Mouse (Mus musculus) lung, postnatal 0 days (tissue): ENCODE results near the gene Cdc42ep1. TPM values are rescaled to one million over a fixed set of nuclear protein-coding genes. Genes with fewer than 3 reads are reported as not detected.
A peak's percentile ranks its signal among the peaks of the same experiment; 100 is the strongest.

Source experiments
- ATAC-seq: fragments of 200-750 bp; cut with Nextera tagmentation; 2 replicates; pipeline ENCODE4 v1.8.0; 2017; ENCODE audit warnings: moderate library complexity
- DNase-seq: peaks from one replicate; pipeline ENCODE4 v3.0.0-alpha.2; 2016; ENCODE audit warnings: low spot score
- H3K27ac ChIP-seq: fragments of 300-500 bp; sonication (generic); 2 replicates; pipeline ENCODE4 v1.5.1; 2014; ENCODE audit warnings: antibody characterized with exemption, mild to moderate bottlenecking, low read length, mixed read lengths
- H3K27me3 ChIP-seq: fragments of 300-500 bp; sonication (generic); replicated peaks from 2 replicates; pipeline ENCODE4 v1.6.1; 2014; ENCODE audit warnings: low read length, mixed read lengths; ENCODE audit not compliant: insufficient read depth
- H3K36me3 ChIP-seq: fragments of 300-500 bp; sonication (generic); 2 replicates; pipeline ENCODE4 v1.6.1; 2014; ENCODE audit warnings: low read length, mixed read lengths; ENCODE audit not compliant: insufficient read depth
- H3K4me1 ChIP-seq: fragments of 300-500 bp; sonication (generic); 2 replicates; pipeline ENCODE4 v1.6.1; 2014; ENCODE audit warnings: antibody characterized with exemption, low read depth, low read length, mixed read lengths; ENCODE audit not compliant: insufficient read depth
- H3K4me2 ChIP-seq: fragments of 300-500 bp; sonication (generic); replicated peaks from 2 replicates; pipeline ENCODE4 v1.6.1; 2014; ENCODE audit warnings: low read depth, mild to moderate bottlenecking, low read length, moderate library complexity, mixed read lengths
- H3K4me3 ChIP-seq: fragments of 300-500 bp; sonication (generic); 2 replicates; pipeline ENCODE4 v1.5.1; 2014; ENCODE audit warnings: low read depth, low read length
- H3K9ac ChIP-seq: fragments of 300-500 bp; sonication (generic); replicated peaks from 2 replicates; pipeline ENCODE4 v1.6.1; 2014; ENCODE audit warnings: low read depth, mild to moderate bottlenecking
- H3K9me3 ChIP-seq: fragments of 300-500 bp; sonication (generic); 2 replicates; pipeline ENCODE4 v1.6.1; 2016; ENCODE audit warnings: low read length, mixed read lengths
- CTCF ChIP-seq: IDR thresholded peaks from 2 replicates; pipeline ENCODE4 v1.5.1; 2016; ENCODE audit warnings: antibody characterized with exemption, mild to moderate bottlenecking
- EP300 ChIP-seq: IDR thresholded peaks from 2 replicates; pipeline ENCODE4 v1.6.1; 2016; ENCODE audit warnings: antibody characterized with exemption, mild to moderate bottlenecking, control low read depth
- WGBS: fragments of 180-500 bp; shearing (Covaris S2); extraction: QIAGEN DNeasy Blood & Tissue Kit; methylation state at CpG from one replicate; pipeline ENCODE4 v1.1.7; 2014; 5-methylcytosine and 5-hydroxymethylcytosine counted together
- polyA plus RNA-seq: library from polyadenylated mRNA; unstranded; fragments of >200 nt; fragmentation: Nextera tagmentation; extraction: Ambion mirVana; gene quantifications from 2 replicates; pipeline ENCODE4 v1.2.1, GENCODE M21; 2015

Cdc42ep1 gene
- polyA plus RNA-seq, 1 experiment from 2014 or later, result 109 TPM

- H3K4me3 ChIP-seq, result no peak overlapping the region
- H3K9ac ChIP-seq, result no peak overlapping the region
- no peaks in the 10 kb centered on the region for H3K36me3 ChIP-seq
- H3K4me1 ChIP-seq, result peaks cover 6% of the 10 kb centered on the region; the same call in 1 of the 2 replicates
- DNase-seq (no peak), ATAC-seq (no peak)
- H3K9me3 ChIP-seq, result no peaks in the 10 kb centered on the region
- no peaks in the 10 kb centered on the region for H3K27me3 ChIP-seq
- no peak overlapping the region for H3K4me2 ChIP-seq
- WGBS, result 70% methylated on average over 3 of the region's 3 CpGs
- H3K27ac ChIP-seq, result no peak overlapping the region
- TF ChIP-seq CTCF (no peak), EP300 (no peak)
Observed at GRCm38 (mm10) chr15:78807141-78807540, 35.3 kb upstream of the Cdc42ep1 start.

DNA sequence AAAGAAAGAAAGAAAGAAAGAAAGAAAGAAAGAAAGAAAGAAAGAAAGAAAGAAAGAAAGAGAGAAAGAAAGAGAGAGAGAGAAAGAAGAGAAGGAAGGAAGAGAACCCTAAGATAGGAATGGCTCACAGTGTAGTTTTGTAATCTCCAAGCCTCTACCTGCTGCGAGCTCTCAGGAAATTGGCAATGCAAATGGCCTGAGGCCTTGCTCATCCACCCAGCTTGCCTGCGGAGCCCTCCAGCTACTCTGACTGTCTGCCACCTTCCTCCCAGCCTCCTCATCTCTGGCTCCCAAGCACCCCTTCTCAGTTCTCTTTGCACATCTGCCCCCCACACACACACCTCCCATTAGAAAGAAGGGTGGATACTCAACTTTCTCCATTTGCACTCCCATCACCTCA lies 33.4 kb upstream of the Cdc42ep1 start:
- DNase-seq (no peak), ATAC-seq (no peak)
- Histone ChIP-seq H3K36me3 (no peaks in the 10 kb centered on the region), H3K27me3 (no peaks in the 10 kb centered on the region), H3K9me3 (no peaks in the 10 kb centered on the region), H3K4me3 (no peak overlapping the region), H3K4me2 (no peak overlapping the region), H3K4me1 (peaks cover 4% of the 10 kb centered on the region; the same call in 1 of the 2 replicates), H3K9ac (no peak overlapping the region), H3K27ac (no peak overlapping the region)
- 88% methylated on average over 2 of the region's 2 CpGs for WGBS
- no peak for TF ChIP-seq CTCF
- no peak for TF ChIP-seq EP300

DNA sequence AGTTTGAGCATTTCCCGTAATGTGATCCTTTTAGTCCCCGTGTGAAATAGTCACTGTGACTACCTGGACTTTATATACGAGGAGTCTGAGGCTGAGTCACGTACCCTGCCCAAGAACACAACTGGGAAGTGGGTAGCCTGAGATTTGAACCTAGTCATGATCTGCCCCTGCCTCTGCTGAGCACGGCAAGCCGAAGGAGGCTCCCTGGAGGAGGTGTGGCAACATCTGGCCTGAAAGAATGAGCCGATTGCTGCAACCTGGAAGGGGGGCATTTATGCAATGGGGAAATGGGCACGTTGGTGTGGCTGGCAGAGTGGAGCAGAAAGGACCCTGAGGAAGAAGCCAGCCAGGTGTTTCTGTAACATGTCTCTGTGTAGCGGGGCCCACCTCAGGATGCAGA lies 32.7 kb upstream of the Cdc42ep1 start:
- Histone ChIP-seq H3K27me3 (no peaks in the 10 kb centered on the region), H3K4me1 (no peaks in the 10 kb centered on the region), H3K4me2 (no peak overlapping the region), H3K36me3 (no peaks in the 10 kb centered on the region), H3K9me3 (no peaks in the 10 kb centered on the region), H3K27ac (no peak overlapping the region), H3K4me3 (no peak overlapping the region), H3K9ac (no peak overlapping the region)
- DNase-seq, result no peak
- TF ChIP-seq EP300 (no peak), CTCF (no peak)
- WGBS, result 35% methylated on average over 9 of the region's 9 CpGs
- ATAC-seq, result peak; percentile 7; the same call in 1 of the 2 replicates

DNA sequence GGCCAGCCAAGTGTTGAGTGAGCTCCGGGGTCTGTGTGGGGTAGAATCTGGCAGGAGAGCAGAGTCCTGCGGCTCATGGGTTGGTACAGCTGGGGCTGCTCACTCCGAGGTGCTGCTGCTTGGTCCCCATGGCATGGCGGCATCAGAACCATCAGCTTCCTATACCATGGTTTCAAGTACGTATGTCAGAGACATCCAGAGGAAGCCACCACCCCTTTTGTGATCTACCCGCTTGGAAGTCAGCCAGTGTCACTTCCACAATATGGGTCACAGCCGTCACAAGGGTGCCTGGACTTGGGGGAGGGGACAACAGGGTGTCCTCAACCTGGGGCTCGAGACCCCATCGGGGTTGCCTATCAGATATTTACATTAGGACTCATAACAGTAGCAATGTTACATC lies 32.3 kb upstream of the Cdc42ep1 start:
- no peaks in the 10 kb centered on the region for H3K9me3 ChIP-seq
- no peaks in the 10 kb centered on the region for H3K27me3 ChIP-seq
- no peak for TF ChIP-seq EP300
- TF ChIP-seq CTCF, result no peak
- no peak overlapping the region for H3K4me2 ChIP-seq
- H3K4me3 ChIP-seq, result no peak overlapping the region
- H3K27ac ChIP-seq, result no peak overlapping the region
- no peak overlapping the region for H3K9ac ChIP-seq
- no peaks in the 10 kb centered on the region for H3K36me3 ChIP-seq
- WGBS, result 37% methylated on average over 9 of the region's 9 CpGs
- H3K4me1 ChIP-seq, result no peaks in the 10 kb centered on the region
- DNase-seq, result no peak
- ATAC-seq, result peak; percentile 20

- H3K36me3 ChIP-seq, result no peaks in the 10 kb centered on the region
- WGBS, result 84% methylated on average over 4 of the region's 4 CpGs
- ATAC-seq (no peak), DNase-seq (no peak)
- no peak overlapping the region for H3K4me3 ChIP-seq
- no peak overlapping the region for H3K4me2 ChIP-seq
- no peak overlapping the region for H3K27ac ChIP-seq
- no peaks in the 10 kb centered on the region for H3K4me1 ChIP-seq
- TF ChIP-seq CTCF, result no peak
- TF ChIP-seq EP300, result no peak
- H3K9ac ChIP-seq, result no peak overlapping the region
- H3K27me3 ChIP-seq, result no peaks in the 10 kb centered on the region
- H3K9me3 ChIP-seq, result no peaks in the 10 kb centered on the region
Observed at GRCm38 (mm10) chr15:78813603-78814002, 28.8 kb upstream of the Cdc42ep1 start.

- ATAC-seq (peak; percentile 97), DNase-seq (peak; percentile 95)
- 0 out of 2 replicates have a peak overlapping the region, but pooled peaks have one; percentile 27 for H3K4me2 ChIP-seq
- no peak overlapping the region for H3K4me3 ChIP-seq
- no peaks in the 10 kb centered on the region for H3K4me1 ChIP-seq
- H3K36me3 ChIP-seq, result no peaks in the 10 kb centered on the region
- no peak overlapping the region; the same call in 1 of the 2 replicates for H3K9ac ChIP-seq
- no peaks in the 10 kb centered on the region for H3K9me3 ChIP-seq
- H3K27me3 ChIP-seq, result no peaks in the 10 kb centered on the region
- 18% methylated on average over 11 of the region's 11 CpGs for WGBS
- TF ChIP-seq CTCF, result no peak
- TF ChIP-seq EP300, result peak; percentile 96
- H3K27ac ChIP-seq, result peak overlapping the region; percentile 77
Observed at GRCm38 (mm10) chr15:78815314-78816073, 26.9 kb upstream of the Cdc42ep1 start.
